Mouse (Mus musculus) C2C12 (cell line): ENCODE results near the gene Ano6. TPM values are rescaled to one million over a fixed set of nuclear protein-coding genes. Genes with fewer than 3 reads are reported as not detected.

Experiments
- H3K27me3 ChIP-seq: one replicate; pipeline ENCODE4 v1.6.1; 2011; ENCODE audit not compliant: control insufficient read depth, insufficient read depth, insufficient read length
- H3K36me3 ChIP-seq: one replicate; pipeline ENCODE4 v1.6.1; 2011; ENCODE audit not compliant: control insufficient read depth, insufficient read depth
- H3K4me3 ChIP-seq: one replicate; pipeline ENCODE4 v1.5.1; 2011; ENCODE audit warnings: mild to moderate bottlenecking, control low read depth; ENCODE audit not compliant: poor library complexity, insufficient read depth, severe bottlenecking
- H3K79me2 ChIP-seq: one replicate; pipeline ENCODE4 v1.6.1; 2011; ENCODE audit not compliant: control insufficient read depth, insufficient read depth
- H3K79me3 ChIP-seq: one replicate; pipeline ENCODE4 v1.6.1; 2011; ENCODE audit warnings: low read depth, control low read depth
- H3ac ChIP-seq: one replicate; pipeline ENCODE3; 2011; ENCODE audit warnings: low read depth; ENCODE audit not compliant: control insufficient read depth, insufficient read length
- CEBPB ChIP-seq: IDR thresholded peaks from one replicate; pipeline ENCODE4 v1.6.1; 2011; ENCODE audit warnings: low read depth, mild to moderate bottlenecking, control low read depth, moderate library complexity
- CTCF ChIP-seq: IDR thresholded peaks from one replicate; pipeline ENCODE4 v1.5.1; 2011; ENCODE audit not compliant: control insufficient read depth, insufficient read depth, insufficient read length
- FOSL1 ChIP-seq: IDR thresholded peaks from one replicate; pipeline ENCODE4 v1.8.0; 2011; ENCODE audit warnings: mild to moderate bottlenecking, low read length; ENCODE audit not compliant: poor library complexity, insufficient read depth, severe bottlenecking
- MAX ChIP-seq: IDR thresholded peaks from one replicate; pipeline ENCODE4 v1.6.1; 2011; ENCODE audit warnings: mild to moderate bottlenecking, control low read depth
- MYOD1 ChIP-seq: IDR thresholded peaks from one replicate; pipeline ENCODE4 v1.6.1; 2011; ENCODE audit warnings: low read depth; ENCODE audit not compliant: control insufficient read depth, insufficient read length
- MYOG ChIP-seq: IDR thresholded peaks from one replicate; pipeline ENCODE4 v1.6.1; 2011; ENCODE audit not compliant: control insufficient read depth, insufficient read length; ENCODE audit errors: extremely low read depth
- USF1 ChIP-seq: IDR thresholded peaks from one replicate; pipeline ENCODE4 v1.6.1; 2011; ENCODE audit warnings: low read depth, mild to moderate bottlenecking, control low read depth, moderate library complexity
- microRNA-seq: library from miRNA; unstranded; fragments of <30 nt; microRNA quantifications from one replicate; pipeline ENCODE4, GENCODE M21; 2019; ENCODE audit warnings: borderline microRNAs expressed
- polyA plus RNA-seq: library from polyadenylated mRNA; unstranded; fragments of >200 nt; fragmentation: generic; extraction: Trizol; gene quantifications from one replicate; pipeline ENCODE4 v1.2.1, GENCODE M21; 2012; ENCODE audit warnings: missing spikeins

Ano6 gene
- polyA plus RNA-seq, 1 experiment, result 73.2 TPM

DNA sequence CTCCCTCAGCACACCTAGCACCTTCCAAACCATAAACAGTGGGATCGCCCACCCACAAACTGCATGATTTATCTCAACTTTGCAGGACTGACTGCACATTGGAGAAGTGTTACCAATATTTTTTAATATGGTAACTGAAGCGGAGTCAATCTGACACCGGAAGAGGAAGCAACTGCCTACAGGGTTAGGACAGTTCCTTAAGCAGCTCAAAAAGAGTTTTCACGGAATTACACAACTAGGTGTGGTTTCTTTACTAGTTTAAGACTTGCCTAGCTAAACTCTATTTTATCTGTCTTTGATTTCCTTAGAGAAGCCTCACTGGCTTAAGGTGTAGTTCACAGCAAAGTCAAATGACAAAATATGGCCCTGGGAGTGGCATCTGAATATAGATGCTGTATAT, 223.9 kb downstream of the Ano6 start:
- H3ac ChIP-seq, result no peak overlapping the region
- no peaks in the 10 kb centered on the region for H3K79me2 ChIP-seq
- no peaks in the 10 kb centered on the region for H3K27me3 ChIP-seq
- no peaks in the 10 kb centered on the region for H3K79me3 ChIP-seq
- TF ChIP-seq CTCF (no peak), MAX (no peak), MYOD1 (no peak), USF1 (no peak), MYOG (no peak)
- no peak overlapping the region for H3K4me3 ChIP-seq
- no peaks in the 10 kb centered on the region for H3K36me3 ChIP-seq

GRCm38 (mm10) chr15:96020465-96020864, 229.8 kb downstream of the Ano6 start:
- Histone ChIP-seq H3K79me3 (no peaks in the 10 kb centered on the region), H3ac (no peak overlapping the region), H3K36me3 (no peaks in the 10 kb centered on the region), H3K27me3 (no peaks in the 10 kb centered on the region), H3K79me2 (no peaks in the 10 kb centered on the region), H3K4me3 (no peak overlapping the region)
- no peak for TF ChIP-seq CEBPB
- no peak for TF ChIP-seq MYOG
- no peak for TF ChIP-seq MAX
- TF ChIP-seq USF1, result no peak
- TF ChIP-seq MYOD1, result no peak
- TF ChIP-seq FOSL1, result no peak

- Histone ChIP-seq H3K27me3 (no peaks in the 10 kb centered on the region), H3K36me3 (no peaks in the 10 kb centered on the region), H3K4me3 (no peak overlapping the region)
Observed at GRCm38 (mm10) chr15:96021506-96021905, 230.9 kb downstream of the Ano6 start.

More at GRCm38 (mm10) chr15:96021506-96021905, 230.9 kb downstream of the Ano6 start:
- H3K79me2 ChIP-seq, result no peaks in the 10 kb centered on the region
- no peak overlapping the region for H3ac ChIP-seq
- no peaks in the 10 kb centered on the region for H3K79me3 ChIP-seq
- TF ChIP-seq CTCF (no peak), CEBPB (no peak), USF1 (no peak), MAX (no peak), MYOD1 (no peak), FOSL1 (no peak), MYOG (no peak)

Small RNA genes lying within 50 kb of the gene (microRNA-seq; reads per million reads assigned to microRNA genes)
- not detected for gene Gm25070

Other genes with a start within 250 kb of the Ano6 start
- gene Dbx2, start 134.9 kb upstream of the Ano6 start, polyA plus RNA-seq, result not detected